Mouse (Mus musculus) bone marrow, adult 2 months (tissue): ENCODE data around the gene Stat2. TPM values are rescaled to one million over a fixed set of nuclear protein-coding genes. Genes with fewer than 3 reads are reported as not detected.
A peak's percentile ranks its signal among the peaks of the same experiment; 100 is the strongest.

Experiments used
- H3K27ac ChIP-seq: fragments of 200-500 bp; 2 replicates; pipeline ENCODE4 v1.5.1; 2012; ENCODE audit warnings: low read depth, mild to moderate bottlenecking, control low read depth, inconsistent platforms, low read length; ENCODE audit not compliant: control insufficient read depth, poor library complexity, insufficient read depth
- H3K4me1 ChIP-seq: fragments of 200-500 bp; 2 replicates; pipeline ENCODE4 v1.6.1; 2011; ENCODE audit warnings: low read length; ENCODE audit not compliant: control insufficient read depth, insufficient read depth
- H3K4me3 ChIP-seq: fragments of 200-500 bp; replicated peaks from 2 replicates; pipeline ENCODE3; 2011; ENCODE audit warnings: mild to moderate bottlenecking, low read depth, low read length, control low read depth; ENCODE audit not compliant: control insufficient read depth
- CTCF ChIP-seq: fragments of 200-500 bp; IDR thresholded peaks from 2 replicates; pipeline ENCODE4 v1.5.1; 2011; ENCODE audit warnings: low read length, control low read depth; ENCODE audit not compliant: control insufficient read depth, insufficient read depth
- POLR2A ChIP-seq: fragments of 200-500 bp; IDR thresholded peaks from 2 replicates; pipeline ENCODE4 v1.6.1; 2011; ENCODE audit warnings: low read depth, mild to moderate bottlenecking, control low read depth, low read length, borderline replicate concordance; ENCODE audit not compliant: control insufficient read depth
- WGBS: fragments of 180-500 bp; shearing (Covaris S2); methylation state at CpG from one replicate; pipeline ENCODE4 v1.1.7; 2018; 5-methylcytosine and 5-hydroxymethylcytosine counted together
- polyA plus RNA-seq: library from polyadenylated mRNA; stranded (reverse); fragments of >200 nt; gene quantifications from 2 replicates; pipeline ENCODE4 v1.2.4, GENCODE M21; 2011; ENCODE audit warnings: low replicate concordance; ENCODE audit not compliant: missing spikeins, insufficient read depth, insufficient read length

The Stat2 gene
- polyA plus RNA-seq, 1 experiment: 54.1 TPM

DNA sequence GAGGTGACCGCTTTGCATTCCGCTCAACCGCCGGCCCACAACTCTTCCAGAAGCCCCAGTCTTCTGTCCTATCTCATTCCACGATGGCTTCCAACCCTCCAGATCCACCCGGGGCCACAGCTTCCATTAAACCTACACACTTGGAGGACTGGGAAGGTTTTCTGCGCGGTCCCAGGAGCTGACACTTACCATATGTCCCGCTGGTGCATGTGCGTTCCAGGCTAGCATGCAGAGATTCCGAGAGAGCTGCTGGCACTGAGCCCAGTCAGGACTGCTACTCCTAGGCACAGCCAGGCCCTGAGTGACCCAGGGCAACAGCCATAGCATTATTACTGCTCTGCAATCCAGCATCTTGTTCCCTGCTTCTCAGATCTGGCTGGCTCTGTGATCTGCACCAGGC lies 27.3 kb downstream of the Stat2 start:
- Histone ChIP-seq H3K4me1 (peaks cover 3% of the 10 kb centered on the region; the same call in 1 of the 2 replicates), H3K4me3 (no peak overlapping the region), H3K27ac (peak overlapping the region; percentile 44)
- 85% methylated on average over 11 of the region's 11 CpGs for WGBS
- TF ChIP-seq POLR2A: no peak
- TF ChIP-seq CTCF: no peak

DNA sequence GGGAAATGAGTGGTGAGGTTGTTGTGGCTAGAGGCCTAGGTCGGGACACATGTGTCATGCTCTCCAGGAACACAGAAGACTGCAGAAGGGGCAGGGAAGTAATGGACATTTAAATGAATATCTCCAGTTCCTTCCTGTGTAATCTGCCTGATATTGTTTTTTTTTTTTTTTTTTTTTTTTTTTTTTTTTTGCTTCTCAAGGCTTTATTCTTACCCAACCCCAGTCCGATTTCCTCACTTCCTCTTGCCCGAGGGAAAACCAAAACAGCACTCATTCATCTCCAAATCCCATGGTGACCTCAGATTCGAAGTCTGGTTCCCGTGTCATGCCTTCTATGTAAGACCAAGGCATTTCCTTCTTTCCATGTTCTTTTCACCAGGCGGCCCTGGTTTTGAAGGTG lies 27.9 kb downstream of the Stat2 start:
- Histone ChIP-seq H3K4me3 (no peak overlapping the region), H3K27ac (peak overlapping the region; percentile 44; the same call in 1 of the 2 replicates), H3K4me1 (peaks cover 3% of the 10 kb centered on the region; the same call in 1 of the 2 replicates)
- TF ChIP-seq CTCF (no peak), POLR2A (no peak)
- 20% methylated on average over 6 of the region's 6 CpGs for WGBS

DNA sequence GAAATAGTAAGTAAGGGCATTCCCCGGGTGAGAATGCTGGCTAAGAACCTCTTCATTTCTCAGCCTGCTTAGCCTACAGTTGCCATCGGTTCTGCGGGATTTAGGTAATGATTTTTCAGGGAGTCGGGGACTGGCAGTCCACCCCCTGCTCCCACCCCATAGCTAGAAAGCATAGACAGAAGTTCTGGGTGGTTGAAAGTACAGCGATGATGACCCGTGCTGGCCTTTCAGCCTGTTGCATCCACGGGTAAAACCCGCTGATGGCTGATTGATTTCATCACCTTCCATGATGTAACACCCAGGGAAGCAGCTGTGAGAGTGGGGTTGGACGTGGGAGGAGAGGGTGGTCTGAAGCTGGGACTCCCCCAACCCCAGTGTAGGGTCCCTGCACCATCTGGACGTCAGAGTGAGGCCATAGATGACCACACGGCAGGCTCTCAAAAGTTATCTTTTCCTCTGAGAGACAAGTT lies 28.4 kb downstream of the Stat2 start, which contains the start of gene Il23a:
Il23a (minus strand) TSS at position 51 of the 470 bp plus-strand sequence.
- WGBS: 51% methylated on average over 11 of the region's 11 CpGs
- TF ChIP-seq CTCF (no peak), POLR2A (no peak)
- peak within 1 kb of the TSS; percentile 44 for H3K27ac ChIP-seq
- peaks cover 3% of the 10 kb centered on the region; the same call in 1 of the 2 replicates for H3K4me1 ChIP-seq
- no peak within 1 kb of the TSS for H3K4me3 ChIP-seq

DNA sequence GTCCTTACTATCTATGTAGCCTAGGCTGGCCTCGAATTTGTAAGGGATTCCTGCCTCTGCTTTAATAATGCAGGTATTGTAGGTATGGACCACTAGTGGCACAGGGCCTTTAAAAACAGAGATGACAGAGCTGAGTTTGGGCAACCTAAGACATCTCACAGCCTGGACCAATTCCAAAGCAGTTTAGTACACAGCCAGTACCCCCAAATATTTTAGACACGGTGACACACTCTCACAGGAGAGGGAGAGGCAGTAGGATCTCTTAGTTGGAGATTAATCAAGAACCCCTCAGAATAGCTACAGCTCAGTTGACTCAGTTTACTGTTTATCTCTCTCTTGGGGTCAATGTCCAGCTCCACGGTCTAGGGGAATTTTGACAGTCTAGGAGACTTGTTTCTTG lies 32.0 kb downstream of the Stat2 start:
- WGBS: 20% methylated on average over 3 of the region's 3 CpGs
- Histone ChIP-seq H3K4me1 (peaks cover 5% of the 10 kb centered on the region; the same call in 1 of the 2 replicates), H3K4me3 (no peak overlapping the region), H3K27ac (no peak overlapping the region)
- TF ChIP-seq CTCF (no peak), POLR2A (no peak)

DNA sequence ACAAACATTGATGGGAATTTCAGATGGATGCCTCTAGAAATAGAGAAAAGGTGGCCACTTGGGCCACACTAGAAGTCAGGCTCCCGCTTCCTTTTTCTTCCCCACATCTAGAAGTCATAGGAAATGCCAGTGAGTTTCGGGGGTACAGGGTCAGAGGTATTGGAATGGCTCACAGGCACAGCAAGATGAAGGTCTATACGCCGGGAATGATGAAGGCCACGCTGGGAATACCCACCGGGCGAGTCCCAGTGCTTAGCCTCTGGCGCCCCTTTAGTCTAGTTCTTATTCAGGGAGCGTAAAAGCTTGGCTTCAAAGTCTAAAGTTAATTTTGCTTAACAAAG lies 32.4 kb downstream of the Stat2 start:
- peak overlapping the region; percentile 65 for H3K4me3 ChIP-seq
- H3K4me1 ChIP-seq: peaks cover 4% of the 10 kb centered on the region; the same call in 1 of the 2 replicates
- H3K27ac ChIP-seq: peak overlapping the region; percentile 73
- no peak for TF ChIP-seq CTCF
- no peak for TF ChIP-seq POLR2A
- 0% methylated on average over 9 of the region's 9 CpGs for WGBS

DNA sequence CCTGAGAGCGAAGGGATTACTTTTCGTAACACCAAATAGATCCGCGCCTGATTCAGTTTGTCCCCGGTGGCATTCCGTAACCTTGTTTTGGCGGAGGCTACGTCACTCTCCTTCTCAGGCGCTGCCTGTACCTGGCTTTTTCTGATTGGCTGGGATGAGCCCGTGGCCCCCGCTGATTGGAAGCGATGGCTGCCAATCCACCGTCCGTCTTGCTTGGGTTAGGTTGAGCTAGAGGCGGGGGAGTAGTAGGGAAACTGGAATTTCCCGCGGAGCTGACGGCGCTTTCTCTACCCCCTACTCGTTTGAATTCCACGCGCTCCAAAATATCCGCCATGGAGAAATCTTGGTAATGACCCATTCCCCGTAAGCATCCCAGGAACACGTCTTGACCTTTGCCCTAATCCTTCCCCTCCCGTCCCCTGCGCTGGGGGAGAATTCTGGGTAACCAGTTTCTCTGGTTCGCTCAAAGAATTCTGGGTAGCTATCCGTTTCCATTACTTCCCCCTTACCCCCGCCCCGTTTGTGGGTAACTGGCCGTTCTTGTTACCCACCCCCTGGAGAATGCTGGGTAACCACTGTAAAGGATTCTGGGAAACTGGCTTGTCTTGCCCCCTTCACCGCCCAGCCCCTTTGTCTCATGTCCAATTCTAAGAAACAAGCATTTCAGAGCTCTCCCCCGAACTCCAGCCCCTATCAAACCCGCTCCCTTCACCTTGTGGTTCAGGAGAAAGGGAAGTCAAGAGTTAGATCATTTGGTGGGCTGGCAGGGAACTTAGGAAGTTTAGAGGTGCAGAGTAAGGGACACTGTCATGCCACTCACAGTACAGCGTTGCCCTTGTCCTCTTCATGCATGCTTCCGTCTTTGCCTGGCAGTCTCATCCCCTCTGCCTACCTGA lies 33.0 kb downstream of the Stat2 start, which contains the start of gene Pan2:
Pan2 (plus strand) TSS at position 210 of the 896 bp plus-strand sequence.
- Histone ChIP-seq H3K27ac (peak within 1 kb of the TSS; percentile 88), H3K4me3 (peak within 1 kb of the TSS; percentile 80), H3K4me1 (peaks cover 3% of the 10 kb centered on the region; the same call in 1 of the 2 replicates)
- WGBS: under 1% methylated on average over 37 of the region's 37 CpGs
- no peak for TF ChIP-seq CTCF
- peak; percentile 69; the same call in 1 of the 2 replicates for TF ChIP-seq POLR2A

DNA sequence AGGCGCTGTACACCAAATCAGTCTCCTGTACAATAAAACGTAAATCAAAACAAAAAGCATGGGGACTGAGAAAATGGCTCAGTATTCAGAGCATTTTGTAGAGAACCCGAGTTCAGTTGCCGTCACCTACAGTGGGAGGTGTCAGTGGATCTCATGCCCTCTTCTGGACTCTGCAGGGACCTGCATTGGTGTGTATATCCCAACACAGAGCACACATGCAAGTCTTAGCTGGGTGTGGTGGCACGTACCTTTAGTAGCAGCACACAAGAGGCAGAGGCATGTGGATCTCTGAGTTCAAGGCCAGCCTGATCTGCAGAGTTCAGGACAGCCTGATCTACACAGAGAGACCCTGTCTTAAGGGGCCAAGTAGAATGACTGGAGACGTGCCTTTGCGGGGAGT lies 39.3 kb downstream of the Stat2 start:
- H3K27ac ChIP-seq: no peak overlapping the region

DNA sequence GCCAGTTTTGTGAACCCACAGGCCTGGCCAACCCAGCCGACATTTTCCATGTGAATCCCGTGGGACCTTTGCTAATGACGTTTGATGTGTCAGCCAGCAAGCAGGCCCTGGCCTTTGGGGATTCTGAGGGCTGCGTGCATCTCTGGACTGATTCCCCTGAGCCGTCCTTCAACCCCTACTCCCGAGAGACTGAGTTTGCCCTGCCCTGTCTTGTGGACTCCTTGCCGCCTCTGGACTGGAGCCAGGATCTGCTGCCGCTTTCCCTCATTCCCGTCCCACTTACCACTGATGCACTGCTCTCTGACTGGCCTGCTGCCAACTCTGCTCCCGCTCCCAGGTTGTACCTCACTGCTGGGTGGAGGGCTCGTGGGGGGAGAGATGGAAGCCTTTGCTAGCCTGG lies 39.8 kb downstream of the Stat2 start:
- no peak for TF ChIP-seq POLR2A
- TF ChIP-seq CTCF: no peak
- no peak overlapping the region for H3K27ac ChIP-seq
- 79% methylated on average over 11 of the region's 11 CpGs for WGBS
- no peaks in the 10 kb centered on the region for H3K4me1 ChIP-seq
- no peak overlapping the region for H3K4me3 ChIP-seq

More for the DNA sequence above, 39.3 kb downstream of the Stat2 start:
- WGBS: 89% methylated on average over 7 of the region's 7 CpGs
- TF ChIP-seq CTCF (no peak), POLR2A (no peak)
- Histone ChIP-seq H3K4me3 (no peak overlapping the region), H3K4me1 (no peaks in the 10 kb centered on the region)

DNA sequence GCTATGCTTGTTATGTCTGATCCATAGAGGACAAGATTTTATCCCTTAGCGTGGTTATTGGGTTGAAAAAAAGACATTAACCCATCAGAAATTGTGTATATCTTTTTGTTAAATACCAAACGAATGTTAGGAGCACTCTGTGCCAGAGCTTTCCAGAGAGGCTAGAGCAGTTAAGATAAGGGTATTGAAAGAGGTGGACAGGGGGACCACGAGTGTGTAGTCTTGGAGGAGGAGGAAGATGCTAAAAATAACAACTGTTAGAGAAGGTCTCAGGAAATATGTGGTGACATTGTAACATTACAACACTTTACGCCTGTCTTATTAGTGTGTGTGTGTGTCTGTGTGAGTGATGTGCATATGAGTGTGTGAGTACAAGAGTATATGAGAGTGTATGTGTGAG lies 40.5 kb downstream of the Stat2 start:
- Histone ChIP-seq H3K4me1 (no peaks in the 10 kb centered on the region), H3K27ac (no peak overlapping the region), H3K4me3 (no peak overlapping the region)
- 43% methylated on average over 4 of the region's 4 CpGs for WGBS
- no peak for TF ChIP-seq POLR2A
- TF ChIP-seq CTCF: no peak
